In the genomic region with DNA sequence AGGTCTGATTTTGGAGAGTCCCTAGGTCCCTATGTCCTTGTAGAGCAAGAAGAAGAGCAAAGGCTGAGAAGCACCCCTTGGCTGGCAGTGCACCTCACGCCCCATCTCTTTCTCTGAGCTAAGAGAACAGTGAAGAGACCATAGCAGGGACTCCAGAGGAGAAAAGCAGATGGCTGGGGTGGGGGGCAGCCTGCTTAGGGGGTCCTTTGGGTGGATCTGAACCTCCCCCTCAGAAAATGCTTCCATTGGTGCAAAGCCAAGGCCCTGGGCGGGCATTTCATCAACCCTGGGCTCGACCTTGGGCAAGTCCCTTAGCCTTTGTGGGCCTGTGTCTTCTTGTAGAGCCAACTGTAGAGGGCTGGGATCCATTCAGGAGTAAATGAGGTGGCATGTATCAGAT, we compare ENCODE assay signal across 9 mouse cellular contexts. TPM values are rescaled to one million over a fixed set of nuclear protein-coding genes. Genes with fewer than 3 reads are reported as not detected.
A peak's percentile ranks its signal among the peaks of the same experiment; 100 is the strongest.
DNase-seq lines count a peak whose midpoint lies in the region; ATAC-seq and TF ChIP-seq lines count a peak whose summit lies in the region.
"Had no signal": no experiment of that assay in that cellular context is flagged by ENCODE, and none has a peak within 500 bp of the region (broad histone marks: within the 10 kb centered on the region; RNA-seq: fewer than 3 reads in every experiment).

No protein-coding gene starts in this region.

- H3K27me3 ChIP-seq in heart, embryonic 14.5 days (ENCODE audit: control insufficient read depth, insufficient read depth, low read length) = no peaks in the 10 kb centered on the region
- H3K27me3 ChIP-seq in embryonic facial prominence, embryonic 15.5 days = peaks cover 7% of the 10 kb centered on the region
- peaks cover 15% of the 10 kb centered on the region for H3K27me3 ChIP-seq in midbrain, embryonic 10.5 days (ENCODE audit: low read depth, poor library complexity, severe bottlenecking)

- no peak for TF ChIP-seq POLR2A in cortical plate, adult 2 months (IDR thresholded peaks at IDR 0.05; ENCODE audit: extremely low read depth, insufficient read depth, low read length)

- no peak for TF ChIP-seq CTCF in cortical plate, adult 2 months (IDR thresholded peaks at IDR 0.05; ENCODE audit: extremely low read depth, insufficient read depth, low read length)

- peaks cover 9 to 19% of the 10 kb centered on the region in 2 experiments; a peak in 3 of 4 replicates for H3K4me1 ChIP-seq in heart, embryonic 14.5 days (ENCODE audit: control insufficient read depth in 2 of 2, insufficient read depth in 2 of 2, low read length in 2 of 2)
- peaks cover 10% of the 10 kb centered on the region for H3K4me1 ChIP-seq in cortical plate, adult 2 months (ENCODE audit: control insufficient read depth, insufficient read depth, low read length)
- peaks cover 18% of the 10 kb centered on the region for H3K4me1 ChIP-seq in embryonic facial prominence, embryonic 15.5 days
- H3K4me1 ChIP-seq in midbrain, embryonic 10.5 days = peaks cover 32% of the 10 kb centered on the region

- ATAC-seq in heart, embryonic 14.5 days (ENCODE audit: insufficient number of reproducible peaks, insufficient read depth, low FRiP score, low read depth) = no peak
- ATAC-seq in embryonic facial prominence, embryonic 15.5 days (ENCODE audit: insufficient number of reproducible peaks, low FRiP score, low TSS enrichment, low read depth) = no peak

- H3K27ac ChIP-seq in heart, embryonic 14.5 days (replicated peaks in 1 of 2; ENCODE audit: control insufficient read depth in 1 of 2, insufficient read depth in 1 of 2, low read depth in 2 of 2, low read length in 2 of 2) = peak overlapping the region; percentile 62 to 95; a peak in 3 of 4 replicates
- 0 out of 2 replicates have a peak overlapping the region, but pooled peaks have one; percentile 4 for H3K27ac ChIP-seq in cortical plate, adult 2 months (ENCODE audit: insufficient read depth, low read length)
- no peak overlapping the region for H3K27ac ChIP-seq in embryonic facial prominence, embryonic 15.5 days (replicated peaks)
- no peak overlapping the region for H3K27ac ChIP-seq in midbrain, embryonic 10.5 days (replicated peaks)
- H3K27ac ChIP-seq: limb, embryonic 15.5 days had no signal

- H3K36me3 ChIP-seq in heart, embryonic 14.5 days (ENCODE audit: control insufficient read depth, insufficient read depth, low read length) = peaks cover 46% of the 10 kb centered on the region
- H3K36me3 ChIP-seq in embryonic facial prominence, embryonic 15.5 days = no peaks in the 10 kb centered on the region
- peaks cover 3% of the 10 kb centered on the region for H3K36me3 ChIP-seq in midbrain, embryonic 10.5 days
- H3K36me3 ChIP-seq: limb, embryonic 15.5 days had no signal

- H3K4me2 ChIP-seq in heart, embryonic 14.5 days (ENCODE audit: low read length) = peak overlapping the region; percentile 88
- 0 out of 2 replicates have a peak overlapping the region, but pooled peaks have one; percentile 98 for H3K4me2 ChIP-seq in embryonic facial prominence, embryonic 15.5 days (replicated peaks)

- 70% methylated on average over 3 of the region's 3 CpGs for WGBS in heart, embryonic 14.5 days
- 91% methylated on average over 3 of the region's 3 CpGs for WGBS in embryonic facial prominence, embryonic 15.5 days
- WGBS in midbrain, embryonic 10.5 days = 93% methylated on average over 3 of the region's 3 CpGs

- intact Hi-C loops in heart, postnatal 36 days (cut with DNase I) = no loop called here

- peak overlapping the region; percentile 96 for H3K9ac ChIP-seq in heart, embryonic 14.5 days (ENCODE audit: low read length)
- no peak overlapping the region for H3K9ac ChIP-seq in embryonic facial prominence, embryonic 15.5 days

- H3K4me3 ChIP-seq in heart, embryonic 14.5 days (ENCODE audit: control insufficient read depth in 1 of 2, insufficient read depth in 1 of 2, low read depth in 1 of 2, low read length in 2 of 2) = peak overlapping the region; percentile 85 to 92
- peak overlapping the region; percentile 85 for H3K4me3 ChIP-seq in cortical plate, adult 2 months (ENCODE audit: insufficient read depth, low read length)
- H3K4me3 ChIP-seq in embryonic facial prominence, embryonic 15.5 days (replicated peaks) = no peak overlapping the region
- H3K4me3 ChIP-seq in midbrain, embryonic 10.5 days = peak overlapping the region; percentile 79; the same call in 1 of the 2 replicates

- no peak for DNase-seq in heart, postnatal 36 days
- DNase-seq in midbrain, embryonic 10.5 days (ENCODE audit: low spot score) = no peak
- DNase-seq in frontal cortex, postnatal 36 days (ENCODE audit: low spot score in 2 of 2) = no peak
- no peak for DNase-seq in frontal cortex, postnatal 25 days (ENCODE audit: low spot score in 2 of 2)
- DNase-seq: kidney, adult 8-10 months had no signal

- H3K9me3 ChIP-seq in heart, embryonic 14.5 days (ENCODE audit: control insufficient read depth, low read length) = no peaks in the 10 kb centered on the region
- H3K9me3 ChIP-seq in embryonic facial prominence, embryonic 15.5 days (replicated peaks) = no peaks in the 10 kb centered on the region
- H3K9me3 ChIP-seq in midbrain, embryonic 10.5 days (replicated peaks) = no peaks in the 10 kb centered on the region
- H3K9me3 ChIP-seq: limb, embryonic 15.5 days had no signal

RNA-seq across cellular contexts. Expression of a gene that starts 11.1 kb away (rescaled TPM):
- 16.1 and 17.7 TPM in 2 replicates for polyA plus RNA-seq in heart, embryonic 14.5 days (2014; fragmentation: Nextera tagmentation; extraction: Ambion mirVana)
- total RNA-seq in heart, postnatal 36 days (2021) = 10 to 100 TPM; 15.8 to 17.9 TPM
- polyA plus RNA-seq in cortical plate, adult 2 months (2012; rRNA removed) = 22.9 and 29.1 TPM in 2 replicates
- polyA plus RNA-seq in embryonic facial prominence, embryonic 15.5 days (2015; fragmentation: Nextera tagmentation; extraction: Ambion mirVana) = 18.0 and 22.5 TPM in 2 replicates
- 25.0 and 28.7 TPM in 2 replicates for polyA plus RNA-seq in midbrain, embryonic 10.5 days (2016; fragmentation: Nextera tagmentation; extraction: Ambion mirVana)

RNA-seq across cellular contexts. Expression of a gene that starts 27.8 kb away (rescaled TPM):
- 309 and 325 TPM in 2 replicates for polyA plus RNA-seq in heart, embryonic 14.5 days (2014; fragmentation: Nextera tagmentation; extraction: Ambion mirVana)
- 100 to 1,000 TPM; 233 to 242 TPM for total RNA-seq in heart, postnatal 36 days (2021)
- polyA plus RNA-seq in cortical plate, adult 2 months (2012; rRNA removed) = 1,920 and 1,995 TPM in 2 replicates
- polyA plus RNA-seq in embryonic facial prominence, embryonic 15.5 days (2015; fragmentation: Nextera tagmentation; extraction: Ambion mirVana) = 27.5 and 28.7 TPM in 2 replicates
- 27.4 and 43.9 TPM in 2 replicates for polyA plus RNA-seq in midbrain, embryonic 10.5 days (2016; fragmentation: Nextera tagmentation; extraction: Ambion mirVana)

Comparison
In these comparisons a context has a peak if more than half of its experiments do, and no peak if none do; other contexts are left out.
1. H3K27ac ChIP-seq: peak in heart, embryonic 14.5 days (2 of 2) and cortical plate, adult 2 months (single experiment); none in embryonic facial prominence, embryonic 15.5 days (single experiment) and midbrain, embryonic 10.5 days (single experiment).